Mouse (Mus musculus): ENCODE data around the gene Prkce. TPM values are rescaled to one million over a fixed set of nuclear protein-coding genes. Genes with fewer than 3 reads are reported as not detected.

Gene Prkce
- total RNA-seq (2023) = 41.4 TPM

GRCm38 (mm10) chr17:86167320-86168230 lies at the start of gene Prkce:
Gene Prkce (plus strand): TSS chr17:86167785.

GRCm38 (mm10) chr17:86145079-86145951 lies 22.3 kb upstream of the Prkce start, which contains the start of gene Srbd1:
Gene Srbd1 (minus strand): TSS chr17:86145175.

GRCm38 (mm10) chr17:86505183-86505631 lies 337.6 kb downstream of the Prkce start, which contains the start of gene Gm10309:
Gene Gm10309 (minus strand): TSS chr17:86505232.

Other genes starting within 250 kb of the Prkce start
- gene Srbd1, start 22.6 kb upstream of the Prkce start, total RNA-seq (2023) = 16.7 TPM